Mouse (Mus musculus): Measurements from ENCODE around the gene Gm49353.

Gm49353 gene

GRCm38 (mm10) chr10:29198642-29199041 is at the start of gene Gm49353:
TSS of gene Gm49353 (plus strand) at chr10:29198954.
- DNase-seq, result no peak

- DNase-seq, result no peak
Observed at GRCm38 (mm10) chr10:29155304-29155703, 43.5 kb upstream of the Gm49353 start.

GRCm38 (mm10) chr10:29161664-29162063 is 37.1 kb upstream of the Gm49353 start:
- DNase-seq, result no peak

GRCm38 (mm10) chr10:29173778-29174177 is 25.0 kb upstream of the Gm49353 start:
- DNase-seq, result no peak

DNA sequence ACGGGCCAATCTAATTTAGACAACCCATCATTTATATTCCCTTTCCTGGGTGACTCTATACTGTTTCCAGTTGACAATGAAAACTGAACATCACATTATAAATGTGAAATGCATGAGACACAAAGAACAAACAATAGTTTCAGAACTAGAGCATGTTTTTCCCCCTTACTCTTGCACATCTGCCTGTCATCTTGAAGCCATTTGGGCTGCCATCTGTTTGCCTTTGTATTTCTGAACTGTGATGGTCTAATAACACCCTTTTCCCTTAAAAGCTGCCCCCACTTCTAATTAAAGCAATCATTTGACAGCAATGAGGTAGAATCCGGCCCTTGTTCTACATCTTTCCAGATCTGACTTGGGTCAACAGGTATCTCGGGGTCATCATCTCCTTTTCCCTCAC is 23.1 kb upstream of the Gm49353 start:
- DNase-seq, result no peak

- no peak for DNase-seq
Observed at GRCm38 (mm10) chr10:29176881-29177280, 21.9 kb upstream of the Gm49353 start.

- DNase-seq, result no peak
Observed at GRCm38 (mm10) chr10:29178003-29178402, 20.8 kb upstream of the Gm49353 start.

DNA sequence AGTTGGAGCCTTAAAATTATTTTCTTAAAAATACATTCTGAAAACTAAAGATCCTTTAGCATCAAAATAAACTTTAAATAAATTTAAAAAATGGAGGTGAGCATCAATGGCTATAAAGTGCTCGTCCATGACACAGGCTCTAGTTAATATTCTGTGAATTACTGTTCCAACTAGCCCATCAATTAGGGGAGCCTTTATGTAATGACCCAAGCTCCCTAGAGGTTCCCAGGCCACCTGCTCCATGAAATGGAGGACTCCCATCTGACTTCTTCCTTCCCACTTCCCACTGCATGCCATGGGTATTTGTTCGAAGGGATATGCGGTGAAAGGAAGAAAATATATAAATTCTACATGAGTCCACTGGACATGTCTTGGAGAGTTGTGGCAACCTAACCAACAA is 18.5 kb upstream of the Gm49353 start:
- DNase-seq, result no peak

- DNase-seq, result no peak
Observed at GRCm38 (mm10) chr10:29181046-29181445, 17.7 kb upstream of the Gm49353 start.

DNA sequence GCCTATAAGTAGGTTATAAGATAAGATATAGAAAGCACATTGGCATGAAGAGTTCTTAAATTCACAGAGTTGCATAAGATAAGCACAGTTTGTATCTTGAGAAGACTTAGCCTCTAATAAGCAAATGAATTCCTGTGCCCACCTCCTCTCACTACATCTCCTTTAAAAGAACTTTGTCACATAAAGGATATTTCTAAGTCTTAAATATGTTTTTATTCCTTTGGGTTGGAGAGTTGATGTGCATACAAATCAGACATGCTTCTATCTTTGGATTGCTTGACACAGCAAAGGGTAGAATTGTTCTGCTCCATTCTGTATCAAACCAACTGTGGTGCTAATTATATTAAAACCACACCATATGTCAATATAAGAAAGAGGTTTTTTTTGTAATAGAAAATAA is 5.0 kb upstream of the Gm49353 start:
- no peak for DNase-seq

DNA sequence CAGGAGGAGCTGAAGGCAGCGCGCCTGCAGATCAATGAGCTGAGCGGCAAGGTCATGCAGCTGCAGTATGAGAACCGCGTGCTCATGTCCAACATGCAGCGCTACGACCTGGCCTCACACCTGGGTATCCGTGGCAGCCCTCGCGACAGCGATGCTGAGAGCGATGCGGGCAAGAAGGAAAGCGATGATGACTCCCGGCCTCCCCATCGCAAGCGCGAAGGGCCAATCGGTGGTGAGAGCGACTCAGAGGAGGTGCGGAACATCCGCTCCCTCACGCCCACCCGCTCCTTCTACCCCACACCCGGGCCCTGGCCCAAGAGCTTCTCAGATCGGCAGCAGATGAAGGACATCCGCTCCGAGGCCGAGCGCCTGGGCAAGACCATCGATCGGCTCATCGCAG is 1.9 kb upstream of the Gm49353 start:
- no peak for DNase-seq

GRCm38 (mm10) chr10:29199835-29200234 is 1.1 kb downstream of the Gm49353 start:
- no peak for DNase-seq

GRCm38 (mm10) chr10:29200609-29201008 is 1.9 kb downstream of the Gm49353 start:
- no peak for DNase-seq

- peak; percentile 62 to 78 for DNase-seq
Observed at GRCm38 (mm10) chr10:29206730-29207129, 8.0 kb downstream of the Gm49353 start.

DNA sequence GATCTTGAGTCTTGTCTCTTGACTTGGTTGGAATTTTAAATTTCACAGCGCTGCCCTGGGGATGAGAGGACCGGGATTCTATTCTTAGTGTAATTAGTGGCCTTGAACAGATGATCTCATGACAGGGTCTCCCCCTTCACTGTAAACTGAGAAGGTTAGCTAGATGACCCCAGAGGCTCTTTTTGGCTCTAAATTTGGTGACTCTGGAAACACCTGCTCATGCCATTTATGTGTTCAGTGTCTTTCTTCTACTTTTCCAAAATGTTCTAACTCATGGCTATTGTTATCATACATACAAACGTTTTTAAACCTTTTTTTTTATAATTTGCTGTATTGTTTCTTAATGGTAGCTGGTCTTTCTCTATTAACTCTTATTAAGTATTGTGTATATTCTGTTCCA is 10.0 kb downstream of the Gm49353 start:
- DNase-seq, result no peak

- DNase-seq, result no peak
Observed at GRCm38 (mm10) chr10:29211453-29211852, 12.7 kb downstream of the Gm49353 start, which contains the start of gene 9330159F19Rik. TSS of gene 9330159F19Rik (plus strand) at chr10:29211606.

DNA sequence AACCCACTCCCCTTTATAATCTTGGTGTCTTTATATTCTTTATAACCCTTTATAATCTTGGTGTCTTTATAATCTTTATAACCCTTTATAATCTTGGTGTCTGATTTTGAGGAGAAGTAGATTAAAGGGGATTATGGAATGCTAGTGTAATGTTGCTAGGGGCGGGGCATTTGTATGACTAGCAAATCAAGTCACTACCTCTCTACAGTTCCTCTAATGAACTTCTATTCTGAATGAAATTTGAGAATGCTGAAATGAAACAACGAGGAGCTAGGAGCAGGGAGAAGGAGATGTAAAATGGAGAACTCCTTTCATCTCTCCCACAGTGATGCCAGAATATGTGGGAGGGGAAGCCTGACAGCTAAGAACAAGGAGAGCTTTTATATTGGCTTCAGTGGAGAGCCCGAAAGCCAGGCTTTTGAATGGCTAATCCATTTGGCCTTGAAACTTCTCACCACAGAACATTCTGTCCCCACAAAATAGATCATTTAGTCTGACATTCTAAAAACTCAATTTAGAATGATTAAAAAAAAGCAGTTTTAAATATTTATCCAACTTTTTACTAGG is 14.9 kb downstream of the Gm49353 start:
- DNase-seq, result no peak

DNA sequence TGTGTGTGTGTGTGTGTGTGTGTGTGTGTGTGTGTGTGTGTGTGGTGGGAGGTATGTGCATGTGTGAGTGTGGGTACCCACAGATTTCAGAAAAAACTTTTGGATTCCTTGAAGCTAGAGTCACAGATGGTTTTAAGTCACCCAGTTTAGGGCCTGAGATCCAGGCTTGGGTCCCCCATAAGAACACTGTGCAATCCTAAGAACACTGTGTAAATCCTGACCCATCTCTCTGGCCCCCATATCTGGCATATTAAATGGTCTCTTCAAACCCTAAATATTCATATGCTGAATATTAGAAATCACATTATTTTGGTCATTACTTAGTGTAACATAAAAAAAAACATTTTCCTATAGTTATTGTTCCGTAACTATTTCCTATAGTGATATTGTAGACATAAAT is 18.2 kb downstream of the Gm49353 start:
- DNase-seq, result no peak

DNA sequence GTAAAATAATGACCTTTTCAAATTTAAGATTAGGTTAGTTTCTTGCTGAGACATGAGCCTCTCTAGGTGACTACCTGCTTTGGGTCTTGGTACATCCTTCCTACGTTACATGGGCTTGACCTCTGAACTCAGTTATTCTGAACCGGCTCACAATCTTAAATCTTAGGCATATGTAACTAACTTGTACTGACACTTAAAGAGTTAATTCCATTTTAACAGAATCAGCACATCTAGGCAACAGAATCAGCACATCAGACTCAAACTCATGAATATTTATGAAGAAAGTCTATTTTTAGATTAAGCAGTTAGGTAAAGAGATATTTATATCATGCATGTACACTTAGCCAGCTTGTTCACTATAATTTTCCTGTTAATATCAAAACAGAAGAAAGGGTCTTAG is 18.7 kb downstream of the Gm49353 start:
- DNase-seq, result no peak

DNA sequence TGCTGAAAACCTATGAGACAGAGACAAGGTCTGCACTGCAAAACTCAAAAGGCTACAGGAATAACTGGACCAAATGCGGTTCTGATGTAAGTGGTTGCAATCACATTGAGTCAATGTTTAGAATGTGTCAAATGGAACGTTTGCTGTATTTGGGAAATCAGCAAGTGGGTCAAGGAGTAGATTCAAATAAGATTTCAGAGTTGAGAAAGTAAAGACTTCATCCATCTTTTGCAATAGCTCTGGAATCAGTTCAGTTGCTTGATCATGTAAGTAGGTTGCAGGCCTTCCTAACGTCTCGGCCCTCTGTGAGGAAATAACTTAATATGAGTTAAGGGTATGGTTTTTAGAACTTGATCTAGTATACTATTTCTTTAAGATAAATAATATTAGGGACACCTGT is 26.6 kb downstream of the Gm49353 start:
- DNase-seq, result no peak

GRCm38 (mm10) chr10:29231208-29231607 is 32.5 kb downstream of the Gm49353 start:
- peak; percentile 18 to 46 for DNase-seq
